Mouse (Mus musculus) liver, adult 2 months (tissue): ENCODE data around the gene Ptges.

Experiments used
- CTCF ChIP-seq: fragments of 200-500 bp; IDR thresholded peaks from 2 replicates; pipeline ENCODE4 v1.5.1; 2011; ENCODE audit warnings: low read depth, low read length, control low read depth
- POLR2A ChIP-seq: fragments of 200-500 bp; IDR thresholded peaks from 2 replicates; pipeline ENCODE4 v1.6.1; 2011; ENCODE audit warnings: low read length, control low read depth; ENCODE audit not compliant: insufficient read depth; ENCODE audit errors: extremely low read depth

- TF ChIP-seq CTCF = peak; percentile 92
- no peak for TF ChIP-seq POLR2A
Observed at GRCm38 (mm10) chr2:30927844-30928628, 1.6 kb downstream of the Ptges start.
